Mouse (Mus musculus): Measurements from ENCODE around the gene Cd247.
A peak's percentile ranks its signal among the peaks of the same experiment; 100 is the strongest.

Gene Cd247

DNA sequence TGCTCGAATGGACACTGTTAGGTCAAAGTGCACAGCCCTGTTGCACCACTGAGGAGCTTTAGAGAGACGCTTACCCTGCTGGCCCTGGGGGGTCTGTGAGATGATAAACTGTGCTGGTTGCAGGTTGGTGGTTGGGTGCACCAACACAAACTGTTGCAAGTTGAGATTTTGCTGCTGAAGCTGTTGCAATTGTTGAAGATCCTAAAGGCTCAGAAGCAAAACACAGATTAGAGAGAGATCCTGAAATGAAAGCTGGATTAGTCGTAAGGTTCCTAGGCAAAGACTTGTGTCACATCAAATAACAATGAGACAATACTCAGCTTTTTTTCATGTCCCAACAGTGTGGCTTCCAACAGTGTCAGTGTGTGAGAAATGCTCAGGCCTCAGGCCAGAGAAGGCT lies 120.3 kb downstream of the Cd247 start:
- DNase-seq (ENCODE audit: low read depth, low spot score): no peak

DNA sequence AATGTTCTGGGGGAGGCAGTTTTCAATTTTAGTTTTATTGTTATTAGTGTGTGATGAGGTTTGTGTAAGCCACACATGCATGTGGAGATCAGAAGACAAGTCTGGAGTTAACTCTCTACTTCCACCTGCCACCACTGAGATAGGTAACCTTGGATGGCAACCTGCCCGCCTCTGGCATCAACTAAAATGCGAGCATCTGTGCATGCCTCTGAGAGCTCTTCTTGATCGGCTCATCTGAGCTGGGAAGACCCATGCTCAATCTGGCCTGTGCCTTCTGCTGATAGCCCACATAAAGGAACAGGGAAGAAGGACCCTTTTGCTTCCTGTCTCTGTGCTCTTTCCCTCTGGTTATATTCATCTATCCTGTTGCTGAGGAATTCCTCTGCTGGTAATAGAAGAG lies 121.0 kb downstream of the Cd247 start:
- no peak for DNase-seq (ENCODE audit: low read depth, low spot score)

GRCm38 (mm10) chr1:165913720-165914415 lies 125.4 kb downstream of the Cd247 start:
- no peak for DNase-seq (ENCODE audit: low read depth, low spot score)

- DNase-seq (ENCODE audit: low read depth, low spot score): no peak
Measured at GRCm38 (mm10) chr1:165914416-165914801, 125.9 kb downstream of the Cd247 start.

DNA sequence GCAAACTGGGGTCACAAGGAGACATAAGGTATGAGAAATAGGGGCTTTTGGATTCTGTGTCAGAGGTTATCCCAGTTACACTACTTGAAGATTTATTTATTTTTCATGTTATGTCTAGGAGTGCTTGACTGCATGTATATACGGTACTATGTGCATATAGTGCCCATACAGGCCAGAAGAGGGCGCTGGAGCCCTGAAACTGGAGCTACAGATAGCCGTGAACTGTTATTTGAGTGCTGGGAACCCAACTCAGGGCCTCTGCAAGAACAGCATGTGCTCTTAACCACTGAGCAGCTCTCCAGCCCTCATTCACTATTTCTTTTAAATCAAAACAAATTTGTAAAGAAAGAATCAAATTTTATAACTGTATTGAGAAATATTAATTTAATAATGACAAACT lies 132.5 kb downstream of the Cd247 start:
- DNase-seq (ENCODE audit: low read depth, low spot score): peak; percentile 16

GRCm38 (mm10) chr1:165922488-165922887 lies 134.0 kb downstream of the Cd247 start:
- DNase-seq (ENCODE audit: low read depth, low spot score): no peak

GRCm38 (mm10) chr1:165925207-165925606 lies 136.7 kb downstream of the Cd247 start:
- DNase-seq (ENCODE audit: low read depth, low spot score): no peak

Measured in WW6 (cell line).